Mouse (Mus musculus) cortical plate, adult 2 months (tissue): ENCODE data around the gene Nol4l.

Source experiments
- CTCF ChIP-seq: fragments of 200-500 bp; IDR thresholded peaks from 2 replicates; pipeline ENCODE4 v1.5.1; 2011; ENCODE audit warnings: mild to moderate bottlenecking, control low read depth, low read length; ENCODE audit not compliant: insufficient read depth; ENCODE audit errors: extremely low read depth
- POLR2A ChIP-seq: fragments of 200-500 bp; IDR thresholded peaks from 2 replicates; pipeline ENCODE4 v1.6.1; 2011; ENCODE audit warnings: mild to moderate bottlenecking, low read length, control low read depth; ENCODE audit not compliant: insufficient read depth; ENCODE audit errors: extremely low read depth

- TF ChIP-seq CTCF (no peak), POLR2A (no peak)
Measured at GRCm38 (mm10) chr2:153544771-153545170, 15.0 kb upstream of the Nol4l start.
